Mouse (Mus musculus) gastrocnemius, postnatal 10 days (tissue): ENCODE measurements at regions not wholly inside any gene's neighbourhood (a gene's known extent, or its start where the extent isn't known, plus 50 kb on each side); places are given as distances from the start of the nearest gene placed in this dataset.
"Not testable (repeated sequence)": the region's sequence is repeated elsewhere in the genome, so short reads cannot be mapped to it uniquely, and the experiment has no call there.

Experiments
- DNase-seq: peaks from one replicate; pipeline ENCODE4 v3.0.0; 2021; ENCODE audit warnings: mixed read lengths

- no peak for DNase-seq
Observed at GRCm38 (mm10) chr4:105844675-105845466, 55.2 kb downstream of the Gm12728 start.

- not testable (repeated sequence) for DNase-seq
Observed at GRCm38 (mm10) chr4:105845998-105846989, 56.6 kb downstream of the Gm12728 start.

GRCm38 (mm10) chr4:105853086-105853485 is 63.4 kb downstream of the Gm12728 start:
- no peak for DNase-seq

GRCm38 (mm10) chr4:105859052-105859864 is 69.6 kb downstream of the Gm12728 start:
- no peak for DNase-seq

GRCm38 (mm10) chr4:105860930-105861653 is 71.4 kb downstream of the Gm12728 start:
- no peak for DNase-seq

GRCm38 (mm10) chr4:105861654-105862037 is 72.0 kb downstream of the Gm12728 start:
- DNase-seq = no peak

GRCm38 (mm10) chr4:105870512-105870911 is 80.8 kb downstream of the Gm12728 start:
- no peak for DNase-seq

GRCm38 (mm10) chr4:105877246-105877645 is 87.6 kb downstream of the Gm12728 start:
- DNase-seq = no peak

GRCm38 (mm10) chr4:105879891-105880290 is 90.2 kb downstream of the Gm12728 start:
- DNase-seq = no peak

- DNase-seq = no peak
Observed at GRCm38 (mm10) chr4:105884791-105885190, 95.1 kb downstream of the Gm12728 start.

- DNase-seq = no peak
Observed at GRCm38 (mm10) chr4:105891438-105891837, 101.8 kb downstream of the Gm12728 start.

GRCm38 (mm10) chr4:105892065-105892464 is 102.4 kb downstream of the Gm12728 start:
- no peak for DNase-seq

- no peak for DNase-seq
Observed at GRCm38 (mm10) chr4:105895116-105895515, 105.4 kb downstream of the Gm12728 start.

GRCm38 (mm10) chr4:105898054-105898847 is 108.6 kb downstream of the Gm12728 start:
- DNase-seq = no peak

GRCm38 (mm10) chr4:105904896-105905295 is 115.2 kb downstream of the Gm12728 start:
- no peak for DNase-seq

- DNase-seq = no peak
Observed at GRCm38 (mm10) chr4:105906411-105906810, 116.7 kb downstream of the Gm12728 start.

- DNase-seq = no peak
Observed at GRCm38 (mm10) chr4:105907611-105908010, 117.9 kb downstream of the Gm12728 start.

GRCm38 (mm10) chr4:105908281-105908680 is 118.6 kb downstream of the Gm12728 start:
- no peak for DNase-seq

GRCm38 (mm10) chr4:105909272-105909671 is 119.6 kb downstream of the Gm12728 start:
- DNase-seq = no peak

- no peak for DNase-seq
Observed at GRCm38 (mm10) chr4:105910666-105911065, 121.0 kb downstream of the Gm12728 start.

- DNase-seq = no peak
Observed at GRCm38 (mm10) chr4:105911678-105912077, 122.0 kb downstream of the Gm12728 start.
